25 mouse cellular contexts compared by ENCODE assay signal in genomic region chr17:85489488-85489980, GRCm38 (mm10).
DNase-seq lines count a peak whose midpoint lies in the region; ATAC-seq and TF ChIP-seq lines count a peak whose summit lies in the region.
"Had no signal": no experiment of that assay in that cellular context is flagged by ENCODE, and none has a peak within 500 bp of the region (broad histone marks: within the 10 kb centered on the region; RNA-seq: fewer than 3 reads in every experiment).

No protein-coding gene starts in this region.

- no peak for TF ChIP-seq CTCF in forebrain, postnatal 0 days (IDR thresholded peaks at IDR 0.05; ENCODE audit: low read depth)

- ATAC-seq in forebrain, postnatal 0 days = no peak
- ATAC-seq in hindbrain, embryonic 11.5 days (ENCODE audit: low FRiP score) = no peak
- ATAC-seq in hindbrain, embryonic 12.5 days (ENCODE audit: low FRiP score) = no peak

- WGBS in forebrain, embryonic 10.5 days = 2% methylated on average over 10 of the region's 10 CpGs
- WGBS in forebrain, postnatal 0 days = 17% methylated on average over 10 of the region's 10 CpGs
- WGBS in hindbrain, embryonic 11.5 days = 4% methylated on average over 10 of the region's 10 CpGs
- whole genome bisulfite sequencing in hindbrain, embryonic 12.5 days = 2% methylated on average over 10 of the region's 10 CpGs

- H3K4me3 ChIP-seq in forebrain, embryonic 10.5 days = peak overlapping the region; percentile 16
- no peak overlapping the region for H3K4me3 ChIP-seq in forebrain, postnatal 0 days (ENCODE audit: low read depth, low read length)
- H3K4me3 ChIP-seq in hindbrain, embryonic 11.5 days (ENCODE audit: low read depth, low read length) = no peak overlapping the region
- no peak overlapping the region for H3K4me3 ChIP-seq in hindbrain, embryonic 12.5 days
- H3K4me3 ChIP-seq: embryonic facial prominence, embryonic 13.5 days; gastrocnemius, adult 2 months; heart, embryonic 13.5 days; hindbrain, embryonic 13.5 days; kidney, embryonic 15.5 days; limb, embryonic 12.5 days; liver, embryonic 15.5 days; midbrain, embryonic 12.5 days had no signal

- H3K9ac ChIP-seq in forebrain, postnatal 0 days = no peak overlapping the region
- no peak overlapping the region for H3K9ac ChIP-seq in hindbrain, embryonic 11.5 days (ENCODE audit: low read depth, low read length)
- H3K9ac ChIP-seq in hindbrain, embryonic 12.5 days = no peak overlapping the region
- H3K9ac ChIP-seq: embryonic facial prominence, embryonic 13.5 days; heart, embryonic 13.5 days; hindbrain, embryonic 13.5 days; kidney, embryonic 15.5 days; limb, embryonic 12.5 days; liver, embryonic 15.5 days; lung, embryonic 14.5 days; midbrain, embryonic 12.5 days had no signal

- no peaks in the 10 kb centered on the region for H3K36me3 ChIP-seq in forebrain, embryonic 10.5 days (replicated peaks)
- H3K36me3 ChIP-seq in forebrain, postnatal 0 days (ENCODE audit: insufficient read depth) = no peaks in the 10 kb centered on the region
- H3K36me3 ChIP-seq in hindbrain, embryonic 11.5 days (ENCODE audit: control insufficient read depth, insufficient read depth, low read length) = no peaks in the 10 kb centered on the region
- no peaks in the 10 kb centered on the region for H3K36me3 ChIP-seq in hindbrain, embryonic 12.5 days
- H3K36me3 ChIP-seq: embryonic facial prominence, embryonic 13.5 days; heart, embryonic 13.5 days; hindbrain, embryonic 13.5 days; kidney, embryonic 15.5 days; limb, embryonic 12.5 days; liver, embryonic 15.5 days; midbrain, embryonic 12.5 days had no signal

- no peaks in the 10 kb centered on the region for H3K9me3 ChIP-seq in forebrain, embryonic 10.5 days
- H3K9me3 ChIP-seq in forebrain, postnatal 0 days (ENCODE audit: low read length) = no peaks in the 10 kb centered on the region
- H3K9me3 ChIP-seq in hindbrain, embryonic 11.5 days (ENCODE audit: control insufficient read depth, low read length) = no peaks in the 10 kb centered on the region
- no peaks in the 10 kb centered on the region for H3K9me3 ChIP-seq in hindbrain, embryonic 12.5 days (replicated peaks)
- H3K9me3 ChIP-seq: embryonic facial prominence, embryonic 13.5 days; heart, embryonic 13.5 days; hindbrain, embryonic 13.5 days; kidney, embryonic 15.5 days; limb, embryonic 12.5 days; liver, embryonic 15.5 days; midbrain, embryonic 12.5 days had no signal

- no peak overlapping the region for H3K4me2 ChIP-seq in forebrain, postnatal 0 days (ENCODE audit: low read depth)
- H3K4me2 ChIP-seq in hindbrain, embryonic 11.5 days (replicated peaks; ENCODE audit: low read depth, low read length) = no peak overlapping the region
- H3K4me2 ChIP-seq in hindbrain, embryonic 12.5 days (replicated peaks) = no peak overlapping the region
- H3K4me2 ChIP-seq: embryonic facial prominence, embryonic 13.5 days; heart, embryonic 13.5 days; hindbrain, embryonic 13.5 days; kidney, embryonic 15.5 days; limb, embryonic 12.5 days; liver, embryonic 15.5 days; lung, embryonic 14.5 days; midbrain, embryonic 12.5 days had no signal

- peaks cover 58% of the 10 kb centered on the region for H3K4me1 ChIP-seq in forebrain, embryonic 10.5 days
- peaks cover 9% of the 10 kb centered on the region for H3K4me1 ChIP-seq in forebrain, postnatal 0 days (ENCODE audit: insufficient read depth)
- H3K4me1 ChIP-seq in hindbrain, embryonic 11.5 days (replicated peaks; ENCODE audit: control insufficient read depth, insufficient read depth, low read length) = peaks cover 6% of the 10 kb centered on the region; the same call in 1 of the 2 replicates
- H3K4me1 ChIP-seq in hindbrain, embryonic 12.5 days = peaks cover 4% of the 10 kb centered on the region

- peaks cover 96% of the 10 kb centered on the region for H3K27me3 ChIP-seq in forebrain, embryonic 10.5 days (ENCODE audit: poor library complexity, severe bottlenecking)
- H3K27me3 ChIP-seq in forebrain, postnatal 0 days (ENCODE audit: insufficient read depth, low read length) = peaks cover 47% of the 10 kb centered on the region
- peaks cover 77% of the 10 kb centered on the region for H3K27me3 ChIP-seq in hindbrain, embryonic 11.5 days (ENCODE audit: control insufficient read depth, insufficient read depth, low read length)
- H3K27me3 ChIP-seq in hindbrain, embryonic 12.5 days = peaks cover 94% of the 10 kb centered on the region

- H3K27ac ChIP-seq in forebrain, embryonic 10.5 days = peak overlapping the region; percentile 73
- H3K27ac ChIP-seq in forebrain, postnatal 0 days (ENCODE audit: low read depth, low read length) = no peak overlapping the region
- H3K27ac ChIP-seq in hindbrain, embryonic 11.5 days (ENCODE audit: low read depth, low read length) = no peak overlapping the region
- H3K27ac ChIP-seq in hindbrain, embryonic 12.5 days = no peak overlapping the region
- H3K27ac ChIP-seq: embryonic facial prominence, embryonic 13.5 days; gastrocnemius, adult 2 months; heart, embryonic 13.5 days; hindbrain, embryonic 13.5 days; kidney, embryonic 15.5 days; limb, embryonic 12.5 days; liver, embryonic 15.5 days; midbrain, embryonic 12.5 days had no signal

- no peak for DNase-seq in forebrain, embryonic 10.5 days (ENCODE audit: extremely low spot score, low spot score)
- no peak for DNase-seq in forebrain, postnatal 0 days
- DNase-seq in hindbrain, embryonic 11.5 days (ENCODE audit: low spot score) = peak; percentile 45
- DNase-seq in retina, embryonic 14.5 days (ENCODE audit: low spot score) = peak; percentile 48
- DNase-seq in retina, postnatal 1 day = no peak
- DNase-seq in thymus, postnatal 0 days (ENCODE audit: low spot score) = no peak
- no peak for DNase-seq in gastrocnemius, postnatal 10 days
- DNase-seq: adrenal gland, postnatal 14 days; cerebellum, adult 11-12 months; cerebellum, adult 9-11 months; gastrocnemius, adult 2 months; heart, postnatal 10 days; kidney, adult 18-20 months; kidney, postnatal 25 days; lung, postnatal 14 days; thymus, postnatal 25 days had no signal

Comparison
In these comparisons a context has a peak if more than half of its experiments do, and no peak if none do; other contexts are left out.
1. DNase-seq: peak in hindbrain, embryonic 11.5 days (single experiment) and retina, embryonic 14.5 days (single experiment); none in forebrain, embryonic 10.5 days (single experiment), forebrain, postnatal 0 days (single experiment), retina, postnatal 1 day (single experiment), thymus, postnatal 0 days (single experiment) and gastrocnemius, postnatal 10 days (single experiment).